Mouse (Mus musculus) intestine, embryonic 16.5 days (tissue): ENCODE results near the gene Gpbar1. TPM values are rescaled to one million over a fixed set of nuclear protein-coding genes. Genes with fewer than 3 reads are reported as not detected.
"Not testable (repeated sequence)": the region's sequence is repeated elsewhere in the genome, so short reads cannot be mapped to it uniquely, and the experiment has no call there.

Experiments used
- ATAC-seq: fragments of 200-750 bp; cut with Nextera tagmentation; 2 replicates; pipeline ENCODE4 v1.8.0; 2017; ENCODE audit warnings: moderate TSS enrichment, moderate library complexity
- H3K27ac ChIP-seq: fragments of 300-500 bp; sonication (generic); 2 replicates; pipeline ENCODE4 v1.5.1; 2014; ENCODE audit warnings: mild to moderate bottlenecking, low read length
- H3K27me3 ChIP-seq: fragments of 300-500 bp; sonication (generic); replicated peaks from 2 replicates; pipeline ENCODE4 v1.6.1; 2014; ENCODE audit warnings: low read length, control low read depth, mixed read lengths; ENCODE audit not compliant: control insufficient read depth, insufficient read depth
- H3K36me3 ChIP-seq: fragments of 300-500 bp; sonication (generic); 2 replicates; pipeline ENCODE4 v1.6.1; 2014; ENCODE audit warnings: low read length, control low read depth; ENCODE audit not compliant: control insufficient read depth, insufficient read depth
- H3K4me1 ChIP-seq: fragments of 300-500 bp; sonication (generic); 2 replicates; pipeline ENCODE4 v1.6.1; 2014; ENCODE audit warnings: low read length, control low read depth, mixed read lengths; ENCODE audit not compliant: control insufficient read depth, insufficient read depth
- H3K4me2 ChIP-seq: fragments of 300-500 bp; sonication (generic); 2 replicates; pipeline ENCODE4 v1.6.1; 2014; ENCODE audit warnings: low read depth, low read length, control low read depth
- H3K4me3 ChIP-seq: fragments of 300-500 bp; sonication (generic); 2 replicates; pipeline ENCODE4 v1.5.1; 2014; ENCODE audit warnings: mild to moderate bottlenecking, low read length
- H3K9ac ChIP-seq: fragments of 300-500 bp; sonication (generic); 2 replicates; pipeline ENCODE4 v1.6.1; 2014; ENCODE audit warnings: low read depth, low read length
- H3K9me3 ChIP-seq: fragments of 300-500 bp; sonication (generic); 2 replicates; pipeline ENCODE4 v1.6.1; 2016; ENCODE audit warnings: low read length, control low read depth; ENCODE audit not compliant: control insufficient read depth
- WGBS: fragments of 180-500 bp; shearing (Covaris S2); extraction: QIAGEN DNeasy Blood & Tissue Kit; methylation state at CpG from one replicate; pipeline ENCODE4 v1.1.7; 2014; 5-methylcytosine and 5-hydroxymethylcytosine counted together
- polyA plus RNA-seq: library from polyadenylated mRNA; unstranded; fragments of >200 nt; fragmentation: Nextera tagmentation; extraction: Ambion mirVana; gene quantifications from 2 replicates; pipeline ENCODE4 v1.2.1, GENCODE M21; 2015

Gene Gpbar1
- polyA plus RNA-seq, 1 experiment from 2014 or later: 2.7 TPM

DNA sequence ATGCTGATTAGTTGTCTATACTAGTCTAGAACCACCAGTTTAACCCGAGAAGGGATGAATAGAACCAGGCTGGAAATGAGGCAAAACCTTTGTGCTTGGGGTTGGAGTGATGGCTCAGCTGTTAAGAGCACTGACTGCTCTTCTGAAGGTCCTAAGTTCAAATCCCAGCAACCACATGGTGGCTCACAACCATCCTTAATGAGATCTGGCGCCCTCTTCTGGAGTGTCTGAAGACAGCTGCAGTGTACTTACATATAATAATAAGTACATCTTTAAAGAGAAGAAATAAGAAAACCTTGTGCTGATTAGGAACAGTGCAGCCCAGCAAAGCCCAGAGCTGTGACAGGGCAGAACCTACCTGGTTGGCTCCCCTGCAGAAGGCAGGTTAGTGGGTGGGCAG is 48.6 kb downstream of the Gpbar1 start:
- H3K27me3 ChIP-seq, ATAC-seq, H3K9me3 ChIP-seq, H3K9ac ChIP-seq, H3K36me3 ChIP-seq, H3K4me2 ChIP-seq, H3K4me3 ChIP-seq, H3K27ac ChIP-seq: not testable (repeated sequence)
- peaks cover 20% of the 10 kb centered on the region for H3K4me1 ChIP-seq
- 90% methylated on average over 2 of the region's 2 CpGs for WGBS

Other genes starting within 250 kb of the Gpbar1 start
- 20.2 and 23.4 TPM in 2 replicates for gene Tns1, start 154.1 kb upstream of the Gpbar1 start, polyA plus RNA-seq
- 0.12 and 0.31 TPM in 2 replicates for gene Rufy4, start 153.0 kb upstream of the Gpbar1 start, polyA plus RNA-seq
- 0.22 and 0.27 TPM in 2 replicates for gene Cxcr2, start 124.6 kb upstream of the Gpbar1 start, polyA plus RNA-seq
- not detected in 2 replicates for gene Cxcr1, start 83.9 kb upstream of the Gpbar1 start, polyA plus RNA-seq
- 556 and 575 TPM in 2 replicates for gene Arpc2, start 42.5 kb upstream of the Gpbar1 start, polyA plus RNA-seq
- 246 and 256 TPM in 2 replicates for gene Aamp, start 6.2 kb downstream of the Gpbar1 start, polyA plus RNA-seq
- gene Pnkd, start 6.4 kb downstream of the Gpbar1 start, polyA plus RNA-seq: 139 and 148 TPM in 2 replicates
- 77.3 and 79.8 TPM in 2 replicates for gene Tmbim1, start 27.1 kb downstream of the Gpbar1 start, polyA plus RNA-seq
- 0.24 and 0.50 TPM in 2 replicates for gene Catip, start 83.6 kb downstream of the Gpbar1 start, polyA plus RNA-seq
- gene Slc11a1, start 96.6 kb downstream of the Gpbar1 start, polyA plus RNA-seq: 8.0 and 8.9 TPM in 2 replicates
- gene Ctdsp1, start 113.0 kb downstream of the Gpbar1 start, polyA plus RNA-seq: 69.4 and 72.3 TPM in 2 replicates
- gene Vil1, start 130.8 kb downstream of the Gpbar1 start, polyA plus RNA-seq: 207 and 244 TPM in 2 replicates
- 51.5 and 52.1 TPM in 2 replicates for gene Cnot9, start 227.5 kb downstream of the Gpbar1 start, polyA plus RNA-seq